Mouse (Mus musculus): ENCODE data around the gene Nckipsd.

Gene Nckipsd

GRCm38 (mm10) chr9:108848419-108848818 is 40.3 kb downstream of the Nckipsd start:
- DNase-seq (ENCODE audit: low spot score in 2 of 2), result no peak

DNA sequence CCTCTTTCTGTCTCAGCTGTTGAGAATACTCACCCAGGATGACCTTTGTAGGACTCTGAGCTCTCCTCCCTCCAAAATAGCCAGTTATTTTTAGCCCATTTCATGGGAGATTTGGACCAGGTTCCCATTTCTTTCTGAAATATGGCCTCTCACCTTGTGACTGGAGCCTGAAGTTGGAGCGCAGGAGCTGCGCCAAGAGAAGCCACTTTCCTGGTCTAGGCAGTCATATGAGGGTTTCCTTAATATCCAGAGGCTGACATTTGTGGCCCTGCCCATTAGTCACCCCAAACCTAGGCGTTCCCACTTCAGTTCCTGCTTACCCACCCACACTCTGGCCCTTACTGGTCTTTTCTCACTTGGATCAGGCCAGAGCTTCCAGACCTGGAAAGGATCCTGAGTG is 44.8 kb downstream of the Nckipsd start, which contains the start of gene Slc26a6:
Slc26a6 (plus strand) TSS at position 308 of the 400 bp plus-strand sequence.
- DNase-seq (ENCODE audit: low spot score in 2 of 2), result no peak

- peak; percentile 85 to 89 for DNase-seq (ENCODE audit: low spot score in 2 of 2)
These were observed 45.6 kb downstream of the Nckipsd start for GRCm38 (mm10) chr9:108853635-108854240.

- DNase-seq (ENCODE audit: low spot score in 2 of 2), result peak; percentile 75 to 83
These were observed 46.1 kb downstream of the Nckipsd start for GRCm38 (mm10) chr9:108854241-108854696.

GRCm38 (mm10) chr9:108855335-108855734 is 47.2 kb downstream of the Nckipsd start:
- no peak for DNase-seq (ENCODE audit: low spot score in 2 of 2)

GRCm38 (mm10) chr9:108858792-108859527 is 50.8 kb downstream of the Nckipsd start:
- no peak for DNase-seq (ENCODE audit: low spot score in 2 of 2)

Measured in urinary bladder, postnatal 4 days (tissue).